Mouse (Mus musculus): ENCODE measurements at regions not wholly inside any gene's neighbourhood (a gene's known extent, or its start where the extent isn't known, plus 50 kb on each side); places are given as distances from the start of the nearest gene placed in this dataset.

DNA sequence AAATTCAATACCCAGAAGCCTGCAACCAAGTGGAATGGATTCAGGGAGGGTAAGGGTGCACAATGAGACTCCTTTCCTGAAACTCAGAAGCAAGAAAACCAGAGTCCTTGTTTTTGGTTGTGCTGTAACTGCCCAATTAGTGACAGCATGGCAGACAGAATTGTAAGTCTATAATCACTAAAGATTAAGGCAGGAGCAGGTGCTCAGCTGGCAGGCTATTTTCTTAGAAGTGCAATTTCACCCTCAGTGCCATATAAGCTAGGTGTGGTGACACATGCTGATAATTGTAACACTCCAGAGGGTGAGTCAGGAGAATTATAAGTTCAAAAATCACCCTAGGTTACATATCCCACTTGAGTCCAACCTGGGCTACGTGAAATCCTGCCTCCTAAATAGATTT is 714.2 kb upstream of the Nrsn1 start:
- ATAC-seq (replicated peaks; ENCODE audit: insufficient number of reproducible peaks, low FRiP score, low TSS enrichment, poor library complexity, severe bottlenecking): no peak

DNA sequence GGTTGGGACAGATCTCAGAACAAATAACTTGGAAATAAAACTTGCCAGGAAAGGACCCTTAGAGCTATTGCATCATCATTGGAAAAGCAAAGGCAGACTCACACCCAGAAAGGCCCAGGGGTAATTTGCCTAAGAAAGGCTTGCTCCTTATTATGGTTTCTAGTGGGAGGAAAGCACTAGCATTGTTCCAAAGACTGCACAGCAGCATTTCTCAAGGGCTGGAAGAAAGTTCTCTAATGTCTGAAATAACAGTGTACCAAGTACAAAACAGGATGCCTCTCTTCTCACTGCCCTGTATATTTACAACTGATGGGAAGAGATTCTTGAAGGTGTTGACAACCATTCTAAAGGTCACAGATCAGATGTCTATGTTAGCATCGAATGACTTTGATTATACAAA is 713.4 kb upstream of the Nrsn1 start:
- ATAC-seq (replicated peaks; ENCODE audit: insufficient number of reproducible peaks, low FRiP score, low TSS enrichment, poor library complexity, severe bottlenecking): no peak

DNA sequence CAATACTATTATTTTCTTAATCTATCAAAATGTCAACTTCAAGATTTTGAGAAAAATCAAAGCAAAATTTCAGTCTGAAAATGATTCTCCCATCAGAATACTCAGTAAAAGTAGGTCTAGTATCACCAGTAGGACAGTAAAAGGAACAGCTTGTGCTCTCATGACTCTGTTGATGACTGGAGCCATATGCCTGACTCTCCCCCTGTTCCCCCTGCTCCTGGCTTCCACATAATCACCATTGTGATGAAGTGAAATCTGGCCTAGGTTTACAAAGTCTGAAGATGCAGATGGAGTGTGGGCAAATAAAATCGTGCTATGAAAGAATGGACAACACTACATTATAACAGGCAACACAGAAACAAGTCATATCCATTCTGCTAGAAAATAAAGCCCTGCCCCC is 708.3 kb upstream of the Nrsn1 start:
- ATAC-seq (replicated peaks; ENCODE audit: insufficient number of reproducible peaks, low FRiP score, low TSS enrichment, poor library complexity, severe bottlenecking): no peak

DNA sequence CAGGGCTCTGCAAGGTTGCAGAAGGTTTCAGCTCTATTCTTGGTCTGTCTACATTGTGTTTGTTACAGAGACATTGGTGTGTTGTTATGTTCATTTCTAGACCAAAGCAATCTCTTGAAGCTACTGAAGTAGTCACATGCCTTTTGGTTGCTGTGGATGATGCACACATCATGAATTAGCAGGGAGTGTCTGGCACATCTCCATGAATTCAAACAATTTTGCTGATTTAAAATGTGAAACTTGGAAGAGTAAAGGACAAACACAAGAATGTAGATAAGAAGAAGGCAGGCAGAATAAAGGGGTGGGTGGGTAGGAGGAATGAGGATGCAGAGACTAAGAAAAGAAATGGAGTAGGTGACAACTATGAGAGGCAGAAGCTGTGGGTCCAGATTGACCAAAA is 688.3 kb upstream of the Nrsn1 start:
- no peak for ATAC-seq (replicated peaks; ENCODE audit: insufficient number of reproducible peaks, low FRiP score, low TSS enrichment, poor library complexity, severe bottlenecking)

DNA sequence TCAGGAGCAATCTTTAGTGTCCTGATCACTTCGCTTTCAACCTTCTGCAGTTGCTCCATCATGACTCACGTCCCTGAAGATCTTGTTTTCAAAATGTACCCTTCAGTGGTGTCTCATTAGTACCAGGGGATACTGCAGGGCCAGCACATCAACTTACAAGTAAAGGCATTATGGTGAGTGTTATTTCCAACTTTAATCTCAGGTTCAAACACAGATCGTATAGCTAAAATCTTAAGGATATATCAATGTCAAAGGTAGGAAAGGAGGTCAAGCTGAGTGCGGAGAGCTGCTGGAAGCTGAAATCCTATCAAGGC is 687.8 kb upstream of the Nrsn1 start:
- no peak for ATAC-seq (replicated peaks; ENCODE audit: insufficient number of reproducible peaks, low FRiP score, low TSS enrichment, poor library complexity, severe bottlenecking)

DNA sequence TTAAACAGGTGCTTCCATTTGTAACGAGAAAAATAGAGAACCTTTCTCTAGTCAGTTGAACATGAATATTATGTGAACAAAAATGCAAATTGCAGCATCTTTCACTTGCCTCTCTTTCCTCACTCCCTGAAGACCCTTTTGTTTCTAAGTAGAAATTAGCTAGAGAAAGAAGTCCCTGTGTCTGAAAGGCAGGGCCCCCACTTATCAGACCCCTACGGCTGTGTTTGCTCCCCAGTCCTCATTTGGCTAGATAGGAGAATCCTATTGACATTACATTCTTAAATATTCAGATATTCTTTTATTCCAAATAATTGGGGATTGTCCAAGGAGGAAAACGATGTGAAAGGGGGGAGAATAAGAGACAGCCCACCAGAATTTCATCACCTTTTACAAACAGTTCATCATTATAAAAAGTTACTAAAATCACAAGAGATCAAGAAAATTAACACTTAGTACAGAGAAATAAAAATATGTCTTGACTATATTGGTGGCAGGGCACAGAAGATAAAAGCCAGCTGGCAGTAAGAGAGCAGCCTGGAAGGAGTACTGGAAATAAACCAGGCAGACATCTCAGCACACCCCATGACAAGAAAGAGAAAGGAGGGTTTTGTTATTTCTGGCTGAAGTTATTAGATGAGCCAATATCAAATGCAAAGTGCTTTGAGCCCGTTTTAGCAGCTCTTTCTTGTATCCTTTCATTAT is 687.3 kb upstream of the Nrsn1 start:
- ATAC-seq (replicated peaks; ENCODE audit: insufficient number of reproducible peaks, low FRiP score, low TSS enrichment, poor library complexity, severe bottlenecking): no peak

DNA sequence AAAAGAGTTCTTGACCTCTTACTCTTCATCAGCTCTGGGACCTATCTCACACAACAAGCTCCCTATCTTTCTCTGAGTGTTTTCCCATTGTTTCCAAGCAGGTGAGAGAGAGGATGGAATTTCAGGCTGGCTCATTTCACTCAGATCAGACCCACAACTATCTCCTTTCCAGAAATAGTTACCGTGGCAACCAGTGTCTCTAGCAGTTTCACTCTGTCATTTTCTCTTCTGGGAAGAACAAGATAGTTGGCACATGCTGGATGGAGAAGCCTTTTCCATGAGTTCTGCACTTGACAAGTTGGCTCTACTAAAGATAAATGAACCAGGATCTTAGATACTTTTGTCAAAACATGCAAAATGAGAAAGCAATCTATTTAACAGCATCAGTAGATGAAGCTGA is 667.3 kb upstream of the Nrsn1 start:
- no peak for ATAC-seq (replicated peaks; ENCODE audit: insufficient number of reproducible peaks, low FRiP score, low TSS enrichment, poor library complexity, severe bottlenecking)

DNA sequence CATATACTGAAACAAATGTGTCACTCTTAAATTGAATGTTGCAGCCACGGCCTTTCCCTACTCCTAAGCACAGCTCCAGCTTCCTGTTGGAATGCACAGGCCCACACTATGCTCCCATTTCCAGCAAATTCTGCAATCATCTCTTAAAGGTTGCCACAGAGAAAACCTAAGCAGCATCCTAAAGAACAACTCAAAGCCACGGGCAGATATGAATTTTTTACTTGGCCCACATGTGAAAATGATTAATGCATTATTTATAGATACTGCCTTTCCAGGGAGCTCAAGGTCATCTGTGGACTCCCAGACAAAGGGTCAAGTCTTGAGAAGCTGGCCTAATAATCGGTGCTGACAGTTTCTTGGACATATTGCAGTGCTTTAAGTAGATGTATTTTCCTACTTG is 663.5 kb upstream of the Nrsn1 start:
- no peak for ATAC-seq (replicated peaks; ENCODE audit: insufficient number of reproducible peaks, low FRiP score, low TSS enrichment, poor library complexity, severe bottlenecking)

DNA sequence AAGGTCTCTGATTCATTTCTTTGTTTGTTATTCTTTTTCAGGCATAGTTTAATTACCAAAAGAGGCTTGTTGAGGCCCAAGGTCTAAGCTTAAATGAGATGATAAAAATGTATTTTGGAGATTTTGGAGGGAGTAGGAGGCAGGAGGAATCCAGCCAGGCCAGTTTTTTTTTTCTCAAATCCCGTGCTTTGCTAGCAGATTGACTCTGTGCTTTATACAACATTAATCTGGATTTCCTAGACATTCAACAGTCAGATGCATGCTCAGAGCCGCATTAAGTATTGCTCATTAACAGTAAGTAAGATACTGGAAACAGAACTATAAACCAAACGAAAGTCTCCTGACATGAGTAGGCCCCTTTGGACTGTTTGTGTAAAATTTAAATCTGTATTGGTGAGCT is 662.9 kb upstream of the Nrsn1 start:
- no peak for ATAC-seq (replicated peaks; ENCODE audit: insufficient number of reproducible peaks, low FRiP score, low TSS enrichment, poor library complexity, severe bottlenecking)

DNA sequence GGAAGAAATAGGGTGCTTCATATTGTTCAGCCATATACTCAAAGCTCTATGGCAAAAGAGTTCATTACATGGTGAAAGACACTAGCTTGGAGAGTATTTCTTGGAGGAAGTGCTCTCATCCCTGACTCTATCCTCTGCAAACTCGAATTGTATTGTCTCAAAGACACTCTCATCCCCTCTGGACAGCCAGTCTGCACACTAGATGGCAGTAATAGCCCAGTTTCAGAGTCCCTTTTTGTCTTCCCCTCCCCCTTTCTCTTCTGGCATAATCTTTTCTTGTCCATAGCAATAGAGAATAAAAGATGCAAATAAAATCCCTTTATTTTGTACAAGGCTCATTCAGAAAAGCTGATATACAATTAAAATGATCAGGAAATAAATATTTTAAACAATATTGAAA is 662.5 kb upstream of the Nrsn1 start:
- ATAC-seq (replicated peaks; ENCODE audit: insufficient number of reproducible peaks, low FRiP score, low TSS enrichment, poor library complexity, severe bottlenecking): no peak

DNA sequence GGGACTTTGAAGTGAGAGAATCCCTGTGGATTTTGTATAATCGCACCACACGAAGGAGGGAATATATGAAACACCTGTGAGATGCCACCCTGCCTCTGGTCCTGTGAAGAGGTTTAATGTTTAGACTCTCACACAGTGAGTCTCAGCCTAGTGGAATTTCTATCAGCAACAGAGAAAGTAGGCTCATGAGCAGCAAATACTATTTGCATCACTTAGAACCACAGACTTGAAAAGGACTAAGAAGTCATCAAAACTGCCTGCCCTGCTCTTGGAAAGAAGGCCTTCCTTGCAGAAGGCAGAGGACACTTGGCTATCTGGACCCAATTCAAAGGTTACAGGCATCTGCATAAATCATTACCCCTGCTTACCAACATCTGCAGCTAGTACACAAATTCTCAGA is 662.1 kb upstream of the Nrsn1 start:
- ATAC-seq (replicated peaks; ENCODE audit: insufficient number of reproducible peaks, low FRiP score, low TSS enrichment, poor library complexity, severe bottlenecking): no peak

DNA sequence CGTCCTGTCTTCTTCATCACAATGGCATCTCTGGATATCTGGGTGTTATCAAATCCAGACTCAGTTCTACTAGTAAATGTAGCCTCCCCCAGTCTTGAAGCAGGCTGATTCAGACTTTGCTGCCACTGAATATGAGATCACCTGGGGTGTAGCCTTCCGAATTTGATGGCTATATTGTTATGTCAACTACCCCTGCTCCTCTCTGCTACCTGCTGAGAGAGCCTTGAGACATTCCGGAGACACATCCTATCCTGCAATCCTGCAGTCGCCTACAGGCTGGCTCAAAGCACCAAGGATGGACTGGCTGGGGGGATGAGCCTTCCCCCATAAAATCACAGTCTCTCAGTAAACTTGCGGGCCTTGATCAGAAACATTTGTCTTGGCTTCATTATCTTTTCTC is 655.4 kb upstream of the Nrsn1 start:
- ATAC-seq (replicated peaks; ENCODE audit: insufficient number of reproducible peaks, low FRiP score, low TSS enrichment, poor library complexity, severe bottlenecking): no peak

DNA sequence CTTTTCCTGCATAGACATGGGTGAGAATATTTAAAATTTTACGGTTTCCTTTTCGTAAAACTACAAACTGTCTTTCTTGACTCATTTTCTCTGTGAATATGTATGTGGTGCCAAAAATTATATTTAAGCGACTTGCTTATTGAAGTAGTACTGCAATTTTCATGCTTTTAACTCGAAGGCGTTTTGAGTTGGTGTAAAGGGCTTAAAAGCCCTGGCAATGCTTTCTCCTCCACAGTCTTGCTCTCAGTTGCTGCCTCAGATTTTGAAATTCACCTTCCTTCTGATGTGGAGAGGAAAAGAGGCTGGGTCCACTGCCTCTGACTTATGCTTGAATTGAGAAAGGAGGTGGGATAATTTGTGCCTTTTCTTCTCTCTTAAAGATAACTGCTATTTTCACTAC is 629.6 kb upstream of the Nrsn1 start:
- no peak for ATAC-seq (replicated peaks; ENCODE audit: insufficient number of reproducible peaks, low FRiP score, low TSS enrichment, poor library complexity, severe bottlenecking)

DNA sequence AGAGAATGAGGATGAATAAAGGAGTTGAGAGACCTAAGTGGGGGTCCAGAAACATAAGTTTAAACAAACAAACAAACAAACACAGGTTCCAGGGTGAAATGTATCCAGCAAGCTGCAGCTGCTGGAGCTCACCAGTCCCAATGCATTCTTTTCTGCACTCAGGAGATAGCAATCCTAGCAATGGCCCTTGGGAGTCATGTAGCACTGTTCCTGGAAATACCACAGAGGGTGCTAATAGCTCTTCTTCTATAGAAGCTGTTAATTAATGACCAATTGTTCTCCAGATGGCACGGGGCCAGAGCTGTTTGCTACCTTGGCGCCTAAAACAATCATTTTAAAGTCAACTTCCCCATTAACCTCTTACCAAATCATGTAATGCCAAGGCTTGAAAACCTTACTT is 622.8 kb upstream of the Nrsn1 start:
- no peak for ATAC-seq (replicated peaks; ENCODE audit: insufficient number of reproducible peaks, low FRiP score, low TSS enrichment, poor library complexity, severe bottlenecking)

DNA sequence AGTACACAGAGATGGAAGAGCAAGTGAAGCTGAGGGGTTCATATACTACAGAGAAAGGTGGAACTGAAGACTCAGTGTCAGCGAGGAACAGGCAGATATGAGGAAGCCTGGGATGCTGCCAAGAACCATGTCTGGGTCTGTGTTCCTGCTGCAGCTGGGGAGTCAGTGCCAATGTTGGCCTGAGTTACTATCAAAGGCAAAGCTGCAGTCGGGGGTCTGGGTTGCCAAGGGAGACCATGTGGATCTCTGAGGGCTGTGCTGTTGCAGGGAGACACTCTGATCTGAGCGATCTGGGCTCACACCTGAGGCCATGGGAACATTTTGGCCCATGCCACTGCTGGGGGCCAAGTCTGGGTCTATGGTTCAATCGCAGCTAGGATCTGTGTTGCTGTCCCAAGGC is 612.5 kb upstream of the Nrsn1 start:
- no peak for ATAC-seq (replicated peaks; ENCODE audit: insufficient number of reproducible peaks, low FRiP score, low TSS enrichment, poor library complexity, severe bottlenecking)

DNA sequence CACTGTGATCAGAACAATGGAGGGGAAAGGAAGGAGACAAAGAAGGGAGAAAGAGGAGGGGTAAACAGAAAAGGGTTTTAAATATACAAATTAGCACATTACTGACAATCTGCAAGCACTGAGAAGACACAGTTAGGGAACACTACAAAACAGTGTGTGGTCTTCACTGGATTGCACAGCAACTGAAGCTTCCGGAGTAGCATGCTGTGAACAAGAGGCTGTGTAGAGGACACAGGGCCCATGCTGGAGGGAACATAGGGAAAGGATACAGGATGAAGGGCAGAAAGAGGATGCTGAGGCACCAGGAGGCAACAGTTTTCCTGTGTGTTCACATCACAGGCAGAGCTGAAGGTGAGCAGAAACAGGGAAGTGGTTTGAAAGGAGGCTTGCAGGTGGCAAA is 598.6 kb upstream of the Nrsn1 start:
- no peak for ATAC-seq (replicated peaks; ENCODE audit: insufficient number of reproducible peaks, low FRiP score, low TSS enrichment, poor library complexity, severe bottlenecking)

DNA sequence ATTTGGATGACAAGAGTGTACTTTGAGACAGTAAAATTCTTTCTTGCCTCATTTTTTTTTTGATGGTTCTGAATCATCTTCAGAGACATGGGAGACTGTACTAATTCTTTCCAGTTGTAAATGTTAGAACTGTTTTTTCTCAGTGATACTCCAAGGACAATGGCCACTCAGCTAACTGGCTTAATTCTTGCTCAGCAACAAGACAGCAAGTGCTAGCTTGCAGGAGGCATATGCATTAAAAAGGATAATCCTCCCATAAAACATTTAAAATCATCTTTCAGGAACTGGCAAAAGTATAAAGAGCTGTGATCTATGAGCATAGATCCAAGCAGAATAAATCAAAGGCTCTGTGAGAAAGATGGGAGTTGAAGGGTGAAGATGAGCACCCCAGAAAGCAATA is 587.9 kb upstream of the Nrsn1 start:
- ATAC-seq (replicated peaks; ENCODE audit: insufficient number of reproducible peaks, low FRiP score, low TSS enrichment, poor library complexity, severe bottlenecking): no peak

DNA sequence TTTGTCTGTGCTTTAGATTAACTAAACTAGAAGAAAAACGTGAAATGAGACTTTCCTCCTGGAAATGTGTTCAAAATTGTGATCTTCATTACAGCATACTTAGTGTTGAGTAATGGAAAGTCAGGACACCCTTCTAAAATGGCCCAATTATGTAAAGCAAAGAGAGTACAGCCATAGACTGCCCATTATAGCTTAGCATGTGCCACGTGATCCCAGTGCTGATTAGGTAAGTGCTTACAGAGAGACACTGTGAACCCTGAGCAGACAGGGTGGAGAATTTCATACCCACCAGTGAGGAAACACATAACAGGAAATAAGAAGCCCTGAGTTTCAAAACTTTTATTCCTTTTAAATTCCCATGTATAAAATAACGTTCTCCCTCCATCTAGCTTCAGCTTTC is 587.3 kb upstream of the Nrsn1 start:
- no peak for ATAC-seq (replicated peaks; ENCODE audit: insufficient number of reproducible peaks, low FRiP score, low TSS enrichment, poor library complexity, severe bottlenecking)

DNA sequence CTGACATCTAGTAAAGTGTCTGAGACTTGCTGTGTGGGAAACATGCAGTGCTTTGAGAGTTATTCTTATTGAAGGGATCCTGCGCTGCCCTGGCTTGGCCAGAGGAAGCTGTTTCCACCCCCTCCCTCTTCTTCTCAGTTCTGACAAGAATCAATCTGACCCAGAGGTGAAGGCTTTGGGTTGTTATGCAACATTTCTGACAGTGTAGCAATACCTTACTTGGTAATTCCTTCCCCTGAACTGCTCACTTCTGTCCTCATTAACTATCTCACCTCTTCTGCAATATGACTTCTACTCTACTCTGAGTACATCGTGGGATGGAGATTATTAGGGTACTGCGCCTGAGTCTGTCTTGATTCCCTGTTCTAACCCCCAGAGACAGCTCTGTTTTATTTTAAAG is 586.8 kb upstream of the Nrsn1 start:
- ATAC-seq (replicated peaks; ENCODE audit: insufficient number of reproducible peaks, low FRiP score, low TSS enrichment, poor library complexity, severe bottlenecking): no peak

DNA sequence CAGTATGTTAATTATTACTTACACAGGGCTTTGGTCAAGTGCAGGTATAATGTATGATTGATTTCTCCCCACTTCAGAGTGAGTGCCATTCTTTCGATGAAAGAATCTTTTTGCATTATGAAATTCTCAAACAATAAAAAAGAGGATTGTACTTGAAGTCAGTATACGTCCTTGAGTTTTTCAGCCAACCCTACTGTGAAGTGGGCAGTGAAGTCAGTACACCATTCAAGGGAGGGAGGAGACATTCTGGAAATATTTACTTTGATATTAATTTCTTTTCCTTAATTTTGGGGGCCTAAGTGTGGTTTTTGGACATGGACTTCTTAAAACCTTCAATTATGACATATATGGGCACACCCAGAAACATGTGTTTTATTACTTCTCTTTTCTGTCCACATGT is 586.2 kb upstream of the Nrsn1 start:
- no peak for ATAC-seq (replicated peaks; ENCODE audit: insufficient number of reproducible peaks, low FRiP score, low TSS enrichment, poor library complexity, severe bottlenecking)

DNA sequence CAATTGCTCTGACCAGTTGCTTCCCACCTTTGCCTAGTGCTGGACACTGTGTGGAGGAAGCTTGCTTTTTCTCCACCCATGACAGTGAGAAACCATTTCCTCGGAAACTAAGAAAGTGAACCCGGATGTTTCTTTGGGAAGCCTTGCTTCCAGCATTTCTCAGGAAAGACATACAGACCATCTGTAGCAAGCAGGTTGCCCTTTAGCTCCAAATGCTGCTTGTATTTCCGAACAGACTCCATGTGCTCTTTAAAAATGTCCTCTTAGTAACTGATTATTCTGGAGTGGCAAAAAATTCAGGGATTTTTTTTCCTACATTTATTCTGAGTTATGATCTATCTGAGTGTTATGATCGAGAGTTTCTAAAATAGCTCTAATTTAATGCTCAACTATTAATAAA is 577.9 kb upstream of the Nrsn1 start:
- ATAC-seq (replicated peaks; ENCODE audit: insufficient number of reproducible peaks, low FRiP score, low TSS enrichment, poor library complexity, severe bottlenecking): no peak

DNA sequence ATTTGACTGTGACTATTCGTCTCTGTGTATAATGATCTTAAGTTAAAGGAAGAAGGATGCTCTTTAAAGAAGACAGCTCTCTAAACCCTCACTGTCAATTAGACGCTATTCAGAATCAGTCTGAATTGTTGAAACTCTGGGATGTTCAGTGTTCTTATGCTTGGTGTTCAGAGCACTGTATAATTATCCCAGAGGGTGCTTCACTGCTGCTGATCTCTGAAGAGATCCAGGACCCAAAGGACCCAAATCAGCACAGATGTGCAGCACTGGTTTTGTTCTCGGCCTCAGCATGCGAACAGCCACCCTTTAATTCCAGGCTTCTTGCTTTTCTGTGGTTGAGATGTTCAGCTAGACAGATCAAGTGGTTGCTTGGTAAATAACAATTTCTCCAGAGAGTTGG is 567.9 kb upstream of the Nrsn1 start:
- ATAC-seq (replicated peaks; ENCODE audit: insufficient number of reproducible peaks, low FRiP score, low TSS enrichment, poor library complexity, severe bottlenecking): no peak
